Mouse (Mus musculus): ENCODE measurements around the gene Rgsl1. TPM values are rescaled to one million over a fixed set of nuclear protein-coding genes. Genes with fewer than 3 reads are reported as not detected.
A peak's percentile ranks its signal among the peaks of the same experiment; 100 is the strongest.
"Not testable (repeated sequence)": the region's sequence is repeated elsewhere in the genome, so short reads cannot be mapped to it uniquely, and the experiment has no call there.

Rgsl1 gene
- polyA plus RNA-seq, 1 experiment from 2014 or later = 0.04 TPM

DNA sequence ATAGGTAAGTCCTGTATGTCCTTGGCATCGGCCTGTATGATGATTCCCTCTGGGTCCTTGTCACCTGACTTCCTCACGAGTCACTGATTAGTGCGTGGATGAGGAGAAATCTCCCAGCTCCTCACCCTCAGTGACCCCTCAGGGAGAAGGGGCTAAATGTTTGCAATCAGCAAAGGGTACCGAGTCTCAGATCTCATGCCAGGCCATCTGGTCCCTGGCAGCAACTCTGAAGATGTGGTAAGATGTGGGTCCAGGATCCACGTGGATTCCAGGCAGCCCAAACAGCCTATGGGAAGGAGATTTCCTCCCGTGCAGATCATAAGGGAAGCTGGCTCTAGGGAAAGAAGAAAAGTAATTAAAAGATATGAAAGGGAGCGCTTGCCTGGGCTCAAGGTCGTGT lies 12.0 kb upstream of the Rgsl1 start:
- WGBS = 63% methylated on average over 8 of the region's 8 CpGs
- TF ChIP-seq CTCF (IDR thresholded peaks at IDR 0.05; ENCODE audit: low read depth) = no peak
- Histone ChIP-seq H3K4me2 (replicated peaks; ENCODE audit: low read depth) (no peak overlapping the region), H3K9me3 (ENCODE audit: control insufficient read depth) (no peaks in the 10 kb centered on the region), H3K4me1 (replicated peaks; ENCODE audit: control insufficient read depth, insufficient read depth, low read length) (no peaks in the 10 kb centered on the region), H3K27me3 (replicated peaks; ENCODE audit: control insufficient read depth, insufficient read depth, low read length) (no peaks in the 10 kb centered on the region), H3K36me3 (ENCODE audit: control insufficient read depth, insufficient read depth) (no peaks in the 10 kb centered on the region), H3K4me3 (ENCODE audit: low read depth, low read length) (no peak overlapping the region), H3K27ac (ENCODE audit: low read depth, low read length) (no peak overlapping the region), H3K9ac (ENCODE audit: low read depth, low read length) (no peak overlapping the region)
- ATAC-seq = no peak

DNA sequence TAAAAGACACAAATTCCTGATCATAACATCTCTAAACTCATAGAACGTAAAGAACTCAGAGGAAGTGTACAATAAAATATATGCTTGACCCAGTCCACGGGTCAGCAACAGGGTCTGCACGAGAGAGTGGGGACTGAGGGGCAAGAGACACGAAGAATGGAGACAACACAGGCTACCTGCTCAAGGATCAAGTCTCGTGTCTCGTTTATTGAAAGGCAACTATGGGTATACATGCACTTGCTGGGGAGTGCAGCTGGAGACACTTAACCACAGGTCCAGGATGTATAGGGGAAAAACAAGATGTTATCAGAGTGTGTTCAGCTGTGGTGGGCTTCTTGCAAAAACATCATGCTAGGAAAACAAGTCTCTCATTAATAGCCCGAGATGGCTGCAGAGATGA lies 8.8 kb upstream of the Rgsl1 start:
- ATAC-seq; H3K4me2 ChIP-seq (replicated peaks; ENCODE audit: low read depth); H3K27me3 ChIP-seq (replicated peaks; ENCODE audit: control insufficient read depth, insufficient read depth, low read length); H3K4me1 ChIP-seq (replicated peaks; ENCODE audit: control insufficient read depth, insufficient read depth, low read length); H3K36me3 ChIP-seq (ENCODE audit: control insufficient read depth, insufficient read depth); H3K9ac ChIP-seq (ENCODE audit: low read depth, low read length); H3K9me3 ChIP-seq (ENCODE audit: control insufficient read depth); H3K27ac ChIP-seq (ENCODE audit: low read depth, low read length); H3K4me3 ChIP-seq (ENCODE audit: low read depth, low read length): not testable (repeated sequence)
- WGBS = 63% methylated on average over 7 of the region's 7 CpGs

DNA sequence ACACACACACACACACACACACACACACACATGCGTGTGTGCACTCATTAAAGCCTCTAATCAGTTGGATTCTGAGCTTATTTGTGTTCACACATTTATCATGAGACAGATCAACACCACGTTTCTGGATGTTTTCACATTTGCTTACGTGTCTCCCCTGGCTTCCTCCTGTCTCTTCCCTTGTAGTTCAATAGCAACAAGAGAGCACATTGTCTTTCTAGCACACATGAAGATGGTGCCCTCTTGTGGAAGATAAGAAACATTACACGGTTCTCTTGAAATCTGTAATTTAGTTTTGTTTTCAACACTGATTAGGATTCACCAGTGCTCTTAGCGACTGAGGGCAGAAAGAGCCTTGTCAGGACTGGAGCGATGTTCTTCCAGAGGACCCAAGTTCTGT lies 2.9 kb upstream of the Rgsl1 start:
- H3K4me2 ChIP-seq (replicated peaks; ENCODE audit: low read depth) = no peak overlapping the region
- TF ChIP-seq CTCF (IDR thresholded peaks at IDR 0.05; ENCODE audit: low read depth) = peak; percentile 92
- WGBS = 20% methylated on average over 6 of the region's 6 CpGs
- ATAC-seq = no peak
- no peaks in the 10 kb centered on the region for H3K9me3 ChIP-seq (ENCODE audit: control insufficient read depth)
- no peaks in the 10 kb centered on the region for H3K36me3 ChIP-seq (ENCODE audit: control insufficient read depth, insufficient read depth)
- H3K27me3 ChIP-seq (replicated peaks; ENCODE audit: control insufficient read depth, insufficient read depth, low read length) = no peaks in the 10 kb centered on the region
- no peak overlapping the region for H3K27ac ChIP-seq (ENCODE audit: low read depth, low read length)
- H3K4me1 ChIP-seq (replicated peaks; ENCODE audit: control insufficient read depth, insufficient read depth, low read length) = no peaks in the 10 kb centered on the region
- no peak overlapping the region for H3K4me3 ChIP-seq (ENCODE audit: low read depth, low read length)
- no peak overlapping the region for H3K9ac ChIP-seq (ENCODE audit: low read depth, low read length)

DNA sequence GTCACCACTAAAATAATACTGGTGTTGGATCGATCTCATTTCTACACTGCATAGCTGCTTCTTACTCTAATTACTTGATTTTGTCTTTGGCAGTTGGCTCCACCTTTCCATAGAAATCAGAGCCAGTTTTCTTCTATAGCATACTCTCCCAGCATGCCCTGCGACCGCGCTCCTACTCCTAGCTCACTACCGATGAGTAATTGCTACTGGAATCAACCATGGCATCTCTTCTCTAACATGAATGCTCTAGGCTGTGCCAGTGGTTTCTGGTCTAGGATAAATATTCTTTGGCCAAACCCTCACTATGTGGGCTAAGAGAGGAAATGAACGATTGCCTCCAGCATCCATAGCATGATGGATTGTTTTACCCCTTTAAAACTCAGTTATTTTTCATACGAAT lies 2.5 kb upstream of the Rgsl1 start:
- Histone ChIP-seq H3K36me3 (ENCODE audit: control insufficient read depth, insufficient read depth) (no peaks in the 10 kb centered on the region), H3K27ac (ENCODE audit: low read depth, low read length) (no peak overlapping the region), H3K4me2 (replicated peaks; ENCODE audit: low read depth) (no peak overlapping the region), H3K9ac (ENCODE audit: low read depth, low read length) (no peak overlapping the region), H3K4me3 (ENCODE audit: low read depth, low read length) (no peak overlapping the region), H3K9me3 (ENCODE audit: control insufficient read depth) (no peaks in the 10 kb centered on the region), H3K4me1 (replicated peaks; ENCODE audit: control insufficient read depth, insufficient read depth, low read length) (no peaks in the 10 kb centered on the region), H3K27me3 (replicated peaks; ENCODE audit: control insufficient read depth, insufficient read depth, low read length) (no peaks in the 10 kb centered on the region)
- no peak for ATAC-seq
- WGBS = 82% methylated on average over 7 of the region's 7 CpGs
- no peak for TF ChIP-seq CTCF (IDR thresholded peaks at IDR 0.05; ENCODE audit: low read depth)

DNA sequence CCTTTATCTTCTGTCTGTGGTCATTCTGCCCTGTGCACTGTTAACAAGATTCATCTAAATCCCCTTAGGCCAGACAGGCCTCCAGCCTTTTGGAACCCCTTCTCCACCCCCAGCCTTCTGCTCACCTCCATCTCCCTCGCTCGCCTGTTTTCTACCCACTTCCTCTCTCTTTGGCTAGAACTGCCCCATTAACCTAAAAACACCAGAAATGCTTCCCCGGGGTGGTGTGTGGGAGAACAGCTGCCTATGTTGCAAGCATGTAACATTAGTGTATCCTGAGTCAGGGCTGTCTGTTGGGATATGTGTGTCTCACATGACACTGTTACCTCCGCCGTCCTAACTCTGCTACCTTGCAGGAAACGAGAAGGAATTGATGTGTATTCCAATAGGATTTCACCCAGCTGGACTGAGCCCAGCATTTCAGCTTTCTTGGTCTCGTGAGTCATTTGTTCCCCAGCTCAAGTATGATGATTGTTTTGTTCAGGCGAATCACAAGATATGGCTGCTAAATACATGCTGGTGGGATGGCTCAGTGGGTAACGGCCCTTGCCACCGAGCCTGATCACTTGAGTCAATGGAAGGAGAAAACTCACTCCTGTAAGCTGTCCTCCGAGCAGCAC lies 1.7 kb downstream of the Rgsl1 start:
- no peak for ATAC-seq
- Histone ChIP-seq H3K4me1 (replicated peaks; ENCODE audit: control insufficient read depth, insufficient read depth, low read length) (no peaks in the 10 kb centered on the region), H3K36me3 (ENCODE audit: control insufficient read depth, insufficient read depth) (no peaks in the 10 kb centered on the region), H3K9me3 (ENCODE audit: control insufficient read depth) (no peaks in the 10 kb centered on the region), H3K27me3 (replicated peaks; ENCODE audit: control insufficient read depth, insufficient read depth, low read length) (no peaks in the 10 kb centered on the region), H3K27ac (ENCODE audit: low read depth, low read length) (no peak overlapping the region), H3K9ac (ENCODE audit: low read depth, low read length) (no peak overlapping the region), H3K4me2 (replicated peaks; ENCODE audit: low read depth) (no peak overlapping the region), H3K4me3 (ENCODE audit: low read depth, low read length) (no peak overlapping the region)
- TF ChIP-seq CTCF (IDR thresholded peaks at IDR 0.05; ENCODE audit: low read depth) = no peak
- 85% methylated on average over 11 of the region's 11 CpGs for WGBS

DNA sequence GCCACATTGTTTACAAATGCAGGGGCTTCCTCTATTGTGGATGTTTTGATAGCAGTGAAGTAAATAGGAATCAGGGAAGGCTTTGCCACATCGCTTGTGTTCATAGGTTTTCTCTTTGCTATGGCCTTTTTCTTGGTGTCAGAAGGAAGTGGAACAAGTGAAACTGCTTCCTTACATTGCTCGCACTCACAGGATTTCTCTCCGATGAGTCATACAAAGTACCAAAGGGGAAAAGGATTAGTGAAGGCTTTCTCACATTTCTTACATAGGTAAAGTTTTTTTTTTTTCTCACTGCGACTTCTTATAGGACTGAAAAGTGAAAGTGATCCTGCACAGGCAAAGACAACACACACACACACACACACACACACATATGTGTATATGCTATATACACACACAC lies 7.9 kb downstream of the Rgsl1 start:
- H3K36me3 ChIP-seq (ENCODE audit: control insufficient read depth, insufficient read depth) = no peaks in the 10 kb centered on the region
- no peaks in the 10 kb centered on the region for H3K27me3 ChIP-seq (replicated peaks; ENCODE audit: control insufficient read depth, insufficient read depth, low read length)
- H3K4me1 ChIP-seq (replicated peaks; ENCODE audit: control insufficient read depth, insufficient read depth, low read length) = no peaks in the 10 kb centered on the region
- no peak overlapping the region for H3K27ac ChIP-seq (ENCODE audit: low read depth, low read length)
- 55% methylated on average over 4 of the region's 4 CpGs for WGBS
- no peak for TF ChIP-seq CTCF (IDR thresholded peaks at IDR 0.05; ENCODE audit: low read depth)
- ATAC-seq = no peak
- H3K4me2 ChIP-seq (replicated peaks; ENCODE audit: low read depth) = no peak overlapping the region
- H3K9me3 ChIP-seq (ENCODE audit: control insufficient read depth) = no peaks in the 10 kb centered on the region
- H3K9ac ChIP-seq (ENCODE audit: low read depth, low read length) = no peak overlapping the region
- no peak overlapping the region for H3K4me3 ChIP-seq (ENCODE audit: low read depth, low read length)

DNA sequence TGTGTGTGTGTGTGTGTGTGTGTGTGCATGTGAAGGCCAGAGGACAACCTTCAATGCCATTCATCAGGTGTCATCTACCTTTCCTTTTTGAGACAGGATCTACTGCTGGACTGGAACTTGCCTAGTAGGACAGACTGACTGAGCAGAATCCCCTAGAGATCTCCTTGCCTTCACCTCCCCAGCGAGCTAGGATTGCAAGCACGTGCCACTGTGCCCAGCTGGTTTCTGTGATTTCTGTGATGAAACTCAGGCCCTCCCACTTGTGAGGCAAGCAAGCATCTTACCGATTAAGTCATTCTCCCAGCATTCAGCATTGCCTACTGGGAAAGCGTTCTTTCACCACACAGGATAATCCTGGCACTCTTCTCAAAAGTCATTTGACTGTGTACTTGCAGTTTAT lies 13.2 kb downstream of the Rgsl1 start:
- 75% methylated on average over 4 of the region's 4 CpGs for WGBS
- Histone ChIP-seq H3K9ac (ENCODE audit: low read depth, low read length) (no peak overlapping the region), H3K27me3 (replicated peaks; ENCODE audit: control insufficient read depth, insufficient read depth, low read length) (no peaks in the 10 kb centered on the region), H3K9me3 (ENCODE audit: control insufficient read depth) (no peaks in the 10 kb centered on the region), H3K27ac (ENCODE audit: low read depth, low read length) (no peak overlapping the region), H3K4me2 (replicated peaks; ENCODE audit: low read depth) (no peak overlapping the region), H3K4me1 (replicated peaks; ENCODE audit: control insufficient read depth, insufficient read depth, low read length) (no peaks in the 10 kb centered on the region), H3K4me3 (ENCODE audit: low read depth, low read length) (no peak overlapping the region), H3K36me3 (ENCODE audit: control insufficient read depth, insufficient read depth) (no peaks in the 10 kb centered on the region)
- ATAC-seq = no peak
- TF ChIP-seq CTCF (IDR thresholded peaks at IDR 0.05; ENCODE audit: low read depth) = no peak

Data from intestine, postnatal 0 days (tissue).